Mouse (Mus musculus): ENCODE measurements around the gene Ice2. TPM values are rescaled to one million over a fixed set of nuclear protein-coding genes. Genes with fewer than 3 reads are reported as not detected.

Ice2 gene
- polyA plus RNA-seq, 1 experiment from 2014 or later = 8.9 TPM

- ATAC-seq (ENCODE audit: low FRiP score, low read depth) = peak; percentile 40; the same call in 1 of the 2 replicates
- Histone ChIP-seq H3K4me1 (replicated peaks) (peaks cover 33% of the 10 kb centered on the region), H3K4me3 (peak overlapping the region; percentile 45), H3K4me2 (peak overlapping the region; percentile 64), H3K9ac (peak overlapping the region; percentile 39), H3K36me3 (no peaks in the 10 kb centered on the region), H3K27ac (replicated peaks) (peak overlapping the region; percentile 66), H3K9me3 (no peaks in the 10 kb centered on the region), H3K27me3 (peaks cover 23% of the 10 kb centered on the region; the same call in 1 of the 2 replicates)
- 7% methylated on average over 32 of the region's 32 CpGs for WGBS
Observed at GRCm38 (mm10) chr9:69453901-69454666, 56.4 kb downstream of the Ice2 start.

GRCm38 (mm10) chr9:69454691-69455090 is 57.0 kb downstream of the Ice2 start:
- WGBS = 59% methylated on average over 4 of the region's 4 CpGs
- H3K4me3 ChIP-seq = peak overlapping the region; percentile 45; the same call in 1 of the 2 replicates
- H3K27me3 ChIP-seq = peaks cover 23% of the 10 kb centered on the region; the same call in 1 of the 2 replicates
- H3K4me1 ChIP-seq (replicated peaks) = peaks cover 36% of the 10 kb centered on the region
- H3K9me3 ChIP-seq = no peaks in the 10 kb centered on the region
- no peak overlapping the region for H3K9ac ChIP-seq
- H3K36me3 ChIP-seq = no peaks in the 10 kb centered on the region
- no peak for ATAC-seq (ENCODE audit: low FRiP score, low read depth)
- peak overlapping the region; percentile 64 for H3K4me2 ChIP-seq
- peak overlapping the region; percentile 72; the same call in 1 of the 2 replicates for H3K27ac ChIP-seq (replicated peaks)

- ATAC-seq (ENCODE audit: low FRiP score, low read depth) = no peak
- H3K27ac ChIP-seq (replicated peaks) = peak overlapping the region; percentile 72
- no peak overlapping the region for H3K9ac ChIP-seq
- peak overlapping the region; percentile 64 for H3K4me2 ChIP-seq
- 82% methylated on average over 4 of the region's 4 CpGs for WGBS
- no peak overlapping the region for H3K4me3 ChIP-seq
- H3K27me3 ChIP-seq = peaks cover 23% of the 10 kb centered on the region; the same call in 1 of the 2 replicates
- no peaks in the 10 kb centered on the region for H3K9me3 ChIP-seq
- H3K36me3 ChIP-seq = no peaks in the 10 kb centered on the region
- H3K4me1 ChIP-seq (replicated peaks) = peaks cover 36% of the 10 kb centered on the region
Observed at GRCm38 (mm10) chr9:69455391-69455790, 57.7 kb downstream of the Ice2 start.

- H3K9ac ChIP-seq = no peak overlapping the region
- H3K36me3 ChIP-seq = no peaks in the 10 kb centered on the region
- peaks cover 36% of the 10 kb centered on the region for H3K4me1 ChIP-seq (replicated peaks)
- H3K27ac ChIP-seq (replicated peaks) = no peak overlapping the region
- no peaks in the 10 kb centered on the region for H3K9me3 ChIP-seq
- no peak for ATAC-seq (ENCODE audit: low FRiP score, low read depth)
- no peak overlapping the region for H3K4me2 ChIP-seq
- peaks cover 23% of the 10 kb centered on the region; the same call in 1 of the 2 replicates for H3K27me3 ChIP-seq
- 78% methylated on average over 15 of the region's 15 CpGs for WGBS
- H3K4me3 ChIP-seq = no peak overlapping the region
Observed at GRCm38 (mm10) chr9:69456406-69457075, 58.8 kb downstream of the Ice2 start.

- Histone ChIP-seq H3K36me3 (no peaks in the 10 kb centered on the region), H3K9me3 (no peaks in the 10 kb centered on the region), H3K4me1 (replicated peaks) (peaks cover 36% of the 10 kb centered on the region), H3K27me3 (peaks cover 23% of the 10 kb centered on the region; the same call in 1 of the 2 replicates), H3K4me3 (no peak overlapping the region), H3K27ac (replicated peaks) (0 out of 2 replicates have a peak overlapping the region, but pooled peaks have one; percentile 51), H3K9ac (no peak overlapping the region), H3K4me2 (no peak overlapping the region)
- 93% methylated on average over 3 of the region's 3 CpGs for WGBS
- no peak for ATAC-seq (ENCODE audit: low FRiP score, low read depth)
Observed at GRCm38 (mm10) chr9:69457143-69457542, 59.4 kb downstream of the Ice2 start.

GRCm38 (mm10) chr9:69457747-69458625 is 60.3 kb downstream of the Ice2 start:
- no peak overlapping the region for H3K9ac ChIP-seq
- H3K4me2 ChIP-seq = 0 out of 2 replicates have a peak overlapping the region, but pooled peaks have one; percentile 0
- H3K4me1 ChIP-seq (replicated peaks) = peaks cover 36% of the 10 kb centered on the region
- no peaks in the 10 kb centered on the region for H3K9me3 ChIP-seq
- H3K36me3 ChIP-seq = no peaks in the 10 kb centered on the region
- H3K4me3 ChIP-seq = no peak overlapping the region
- peaks cover 23% of the 10 kb centered on the region; the same call in 1 of the 2 replicates for H3K27me3 ChIP-seq
- 46% methylated on average over 14 of the region's 14 CpGs for WGBS
- H3K27ac ChIP-seq (replicated peaks) = peak overlapping the region; percentile 51
- no peak for ATAC-seq (ENCODE audit: low FRiP score, low read depth)

GRCm38 (mm10) chr9:69458982-69459381 is 61.3 kb downstream of the Ice2 start:
- H3K4me2 ChIP-seq = no peak overlapping the region
- no peaks in the 10 kb centered on the region for H3K9me3 ChIP-seq
- H3K27me3 ChIP-seq = peaks cover 16% of the 10 kb centered on the region; the same call in 1 of the 2 replicates
- ATAC-seq (ENCODE audit: low FRiP score, low read depth) = no peak
- H3K36me3 ChIP-seq = no peaks in the 10 kb centered on the region
- H3K4me3 ChIP-seq = no peak overlapping the region
- no peak overlapping the region for H3K9ac ChIP-seq
- peak overlapping the region; percentile 31; the same call in 1 of the 2 replicates for H3K27ac ChIP-seq (replicated peaks)
- WGBS = 76% methylated on average over 2 of the region's 2 CpGs
- H3K4me1 ChIP-seq (replicated peaks) = peaks cover 26% of the 10 kb centered on the region

- H3K4me2 ChIP-seq = no peak overlapping the region
- WGBS = 89% methylated on average over 7 of the region's 7 CpGs
- H3K4me3 ChIP-seq = no peak overlapping the region
- H3K27me3 ChIP-seq = peaks cover 8% of the 10 kb centered on the region; the same call in 1 of the 2 replicates
- peaks cover 21% of the 10 kb centered on the region for H3K4me1 ChIP-seq (replicated peaks)
- no peak overlapping the region for H3K27ac ChIP-seq (replicated peaks)
- no peak overlapping the region for H3K9ac ChIP-seq
- ATAC-seq (ENCODE audit: low FRiP score, low read depth) = no peak
- H3K9me3 ChIP-seq = no peaks in the 10 kb centered on the region
- H3K36me3 ChIP-seq = no peaks in the 10 kb centered on the region
Observed at GRCm38 (mm10) chr9:69459876-69460275, 62.2 kb downstream of the Ice2 start.

- Histone ChIP-seq H3K27me3 (no peaks in the 10 kb centered on the region), H3K4me2 (no peak overlapping the region), H3K36me3 (no peaks in the 10 kb centered on the region), H3K9me3 (no peaks in the 10 kb centered on the region), H3K4me1 (replicated peaks) (peaks cover 8% of the 10 kb centered on the region), H3K9ac (no peak overlapping the region), H3K4me3 (no peak overlapping the region), H3K27ac (replicated peaks) (no peak overlapping the region)
- ATAC-seq (ENCODE audit: low FRiP score, low read depth) = no peak
- WGBS = 82% methylated on average over 2 of the region's 2 CpGs
Observed at GRCm38 (mm10) chr9:69463046-69463445, 65.3 kb downstream of the Ice2 start.

- H3K4me2 ChIP-seq = no peak overlapping the region
- no peak overlapping the region for H3K4me3 ChIP-seq
- H3K27ac ChIP-seq (replicated peaks) = no peak overlapping the region
- H3K27me3 ChIP-seq = no peaks in the 10 kb centered on the region
- H3K4me1 ChIP-seq (replicated peaks) = peaks cover 8% of the 10 kb centered on the region
- no peak for ATAC-seq (ENCODE audit: low FRiP score, low read depth)
- 77% methylated on average over 6 of the region's 6 CpGs for WGBS
- no peaks in the 10 kb centered on the region for H3K9me3 ChIP-seq
- H3K9ac ChIP-seq = no peak overlapping the region
- no peaks in the 10 kb centered on the region for H3K36me3 ChIP-seq
Observed at GRCm38 (mm10) chr9:69464109-69464756, 66.5 kb downstream of the Ice2 start.

- no peaks in the 10 kb centered on the region for H3K36me3 ChIP-seq
- 72% methylated on average over 4 of the region's 4 CpGs for WGBS
- ATAC-seq (ENCODE audit: low FRiP score, low read depth) = no peak
- no peak overlapping the region for H3K27ac ChIP-seq (replicated peaks)
- H3K9ac ChIP-seq = no peak overlapping the region
- peaks cover 22% of the 10 kb centered on the region for H3K4me1 ChIP-seq (replicated peaks)
- no peak overlapping the region for H3K4me3 ChIP-seq
- no peak overlapping the region for H3K4me2 ChIP-seq
- H3K27me3 ChIP-seq = no peaks in the 10 kb centered on the region
- H3K9me3 ChIP-seq = no peaks in the 10 kb centered on the region
Observed at GRCm38 (mm10) chr9:69466098-69466497, 68.4 kb downstream of the Ice2 start.
